Mouse (Mus musculus) kidney, postnatal 4 days (tissue): Measurements from ENCODE around the gene Gm5965.
"Not testable (repeated sequence)": the region's sequence is repeated elsewhere in the genome, so short reads cannot be mapped to it uniquely, and the experiment has no call there.

ENCODE experiments used
- DNase-seq, 2 experiments: peaks; one replicate each; pipeline ENCODE4 v3.0.0; 2021; ENCODE audit warnings: mixed read lengths in 2 of 2

The Gm5965 gene

DNA sequence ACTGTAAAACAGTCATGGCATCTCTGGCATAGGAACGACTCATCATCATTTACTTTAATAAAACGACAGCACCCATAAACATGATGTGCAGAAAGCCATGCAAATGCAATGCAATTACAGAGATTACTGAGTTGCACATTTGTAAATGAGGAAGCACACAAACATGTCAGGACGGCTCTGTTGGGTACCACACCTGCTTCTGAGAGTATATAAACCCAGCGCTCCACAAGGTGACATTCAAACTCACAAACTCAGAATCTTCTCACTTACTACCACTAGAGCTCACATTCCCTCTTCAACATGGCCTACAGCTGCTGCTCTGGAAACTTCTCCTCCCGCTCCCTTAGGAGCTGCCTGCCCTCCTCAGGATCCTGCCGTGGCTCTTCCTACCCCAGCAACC, at the start of gene Gm5965:
Gene Gm5965 (plus strand): TSS at position 301 of the 400 bp plus-strand sequence.
- no peak for DNase-seq

DNA sequence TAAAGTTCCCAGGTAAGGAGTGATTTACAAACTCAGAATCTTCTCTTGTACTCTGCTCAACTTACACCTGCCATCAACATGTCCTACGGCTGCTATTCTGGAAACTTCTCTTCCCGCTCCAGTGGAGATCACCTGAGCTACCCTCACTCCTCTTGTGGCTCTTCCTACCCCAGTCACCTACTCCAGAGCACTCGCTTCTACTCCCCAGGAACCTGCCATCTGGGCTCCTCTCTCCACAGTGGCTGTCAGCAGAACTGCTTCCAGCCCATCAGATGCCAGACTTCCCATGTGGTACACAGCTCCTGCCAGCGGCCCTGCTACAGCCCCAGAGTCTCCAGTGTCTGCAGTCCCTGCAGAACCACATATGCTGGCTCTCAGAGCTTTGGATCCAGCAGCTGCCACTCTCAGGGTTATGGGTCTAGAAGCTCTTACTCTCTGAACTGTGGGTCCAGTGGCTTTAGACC, 48.9 kb upstream of the Gm5965 start, which contains the start of gene Krtap13-1:
Gene Krtap13-1 (plus strand): TSS at position 51 of the 464 bp plus-strand sequence.
- no peak for DNase-seq

DNA sequence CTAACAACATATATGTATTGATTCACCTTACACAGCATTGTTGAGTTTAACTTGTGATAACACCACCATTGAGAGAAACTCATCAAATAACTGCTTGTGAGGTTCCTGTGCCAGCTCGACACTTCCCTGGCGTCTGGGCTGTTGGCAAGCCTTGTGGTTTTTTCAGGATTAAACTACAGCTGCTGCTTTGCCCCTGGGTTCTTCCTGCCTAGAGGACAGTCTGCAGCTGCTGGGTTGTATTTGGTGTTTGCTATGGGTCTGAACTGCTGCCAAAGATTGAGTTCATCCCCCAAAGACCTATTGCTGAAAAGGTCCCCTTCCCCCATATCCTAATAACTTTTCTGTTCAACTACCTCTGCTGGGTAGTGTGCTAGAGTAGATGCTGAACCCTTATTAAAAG, 42.3 kb upstream of the Gm5965 start:
- DNase-seq = no peak

DNA sequence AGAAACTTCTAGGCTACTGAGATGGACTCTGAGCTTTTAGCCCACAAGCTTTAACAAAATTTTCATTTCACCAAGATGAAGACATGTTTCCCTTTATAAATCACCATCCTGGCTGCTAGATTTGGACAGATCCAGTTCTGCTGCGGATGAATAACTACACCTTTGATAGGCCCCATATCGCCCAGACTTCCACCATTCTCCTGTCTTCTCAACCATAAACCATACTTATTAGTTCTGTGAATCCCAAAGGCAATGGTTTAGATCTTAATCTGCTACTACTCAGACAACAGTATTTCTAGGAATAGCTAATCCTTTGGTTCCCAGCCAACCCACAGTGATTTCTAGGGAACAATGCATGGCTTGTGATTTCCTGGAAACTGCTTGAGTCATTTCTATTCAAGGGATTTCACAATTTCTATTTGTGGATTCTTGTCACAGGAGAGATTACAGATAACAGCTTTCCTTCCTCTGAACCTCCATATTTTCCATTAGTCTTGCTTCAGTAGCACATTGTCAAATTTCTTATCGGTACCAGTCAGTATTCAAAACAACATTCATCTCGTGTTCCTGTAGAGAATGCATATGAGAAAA, 32.9 kb upstream of the Gm5965 start:
- no peak for DNase-seq

DNA sequence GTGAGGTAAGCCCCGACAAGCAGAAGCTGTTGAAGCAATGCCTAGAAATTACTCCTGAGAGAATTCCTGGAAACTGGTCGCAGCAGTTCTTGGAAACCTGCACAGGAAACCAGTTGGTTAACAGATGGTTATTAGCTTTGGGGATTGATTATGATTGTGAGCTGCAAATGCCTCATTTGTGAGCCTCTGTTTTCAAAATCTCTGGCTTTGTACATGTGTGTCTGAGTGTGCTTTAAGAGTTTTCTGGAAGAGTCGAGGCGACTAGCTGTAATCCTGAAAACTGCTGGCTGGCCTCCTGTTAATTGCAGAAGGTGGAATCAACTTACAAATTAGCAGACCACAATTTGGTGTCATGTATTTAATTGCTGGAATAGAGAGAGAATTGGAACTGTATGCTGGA, 29.8 kb upstream of the Gm5965 start:
- no peak for DNase-seq

DNA sequence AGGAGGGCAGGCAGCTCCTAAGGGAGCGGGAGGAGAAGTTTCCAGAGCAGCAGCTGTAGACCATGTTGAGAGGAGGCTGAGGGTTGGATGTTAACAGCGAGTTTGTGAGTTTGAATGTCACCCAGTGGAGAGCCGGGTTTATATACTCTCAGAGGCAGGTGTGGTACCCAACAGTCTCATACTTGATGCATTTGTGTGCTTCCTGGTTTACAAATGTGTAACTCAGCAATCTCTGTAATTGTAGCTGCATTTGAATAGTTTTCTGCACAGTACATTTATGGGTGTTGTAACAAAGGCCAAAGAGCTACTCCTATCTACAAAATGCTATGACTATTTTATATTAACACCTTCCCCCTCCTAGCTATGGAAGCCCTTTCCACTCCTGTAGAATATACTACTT, 26.2 kb upstream of the Gm5965 start, which contains the start of gene Krtap13:
Gene Krtap13 (minus strand): TSS at position 101 of the 400 bp plus-strand sequence.
- not testable (repeated sequence) for DNase-seq

DNA sequence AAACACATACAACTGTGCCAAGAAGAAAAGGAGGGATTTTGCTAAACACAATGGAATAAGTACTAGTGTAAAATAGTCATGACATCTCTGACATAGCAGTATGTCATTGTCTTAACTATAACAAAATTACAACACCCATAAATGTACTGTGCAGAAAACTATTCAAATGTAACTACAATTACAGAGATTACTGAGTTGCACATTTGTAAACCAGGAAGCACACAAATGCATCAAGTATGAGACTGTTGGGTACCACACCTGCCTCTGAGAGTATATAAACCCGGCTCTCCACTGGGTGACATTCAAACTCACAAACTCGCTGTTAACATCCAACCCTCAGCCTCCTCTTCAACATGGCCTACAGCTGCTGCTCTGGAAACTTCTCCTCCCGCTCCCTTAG, 19.1 kb upstream of the Gm5965 start, which contains the start of gene 2310034C09Rik:
Gene 2310034C09Rik (plus strand): TSS at position 301 of the 400 bp plus-strand sequence.
- not testable (repeated sequence) for DNase-seq

DNA sequence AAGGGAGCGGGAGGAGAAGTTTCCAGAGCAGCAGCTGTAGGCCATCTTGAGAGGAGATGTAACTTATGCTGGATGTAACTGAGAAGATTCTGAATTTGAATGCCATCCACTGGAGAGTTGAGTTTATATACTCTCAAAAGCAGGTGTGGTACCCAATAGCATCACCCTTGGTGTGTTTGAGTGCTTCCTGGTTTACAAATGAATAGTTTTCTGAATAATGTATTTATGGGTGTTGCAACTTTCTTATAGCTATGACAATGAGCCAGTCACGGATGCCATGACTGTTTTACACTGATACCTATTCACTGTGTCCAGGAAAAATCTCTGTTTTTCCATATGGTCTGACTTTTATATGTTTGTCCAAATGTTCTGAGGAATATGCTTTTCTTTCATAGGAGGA, 3.6 kb upstream of the Gm5965 start, which contains the start of gene 2310057N15Rik:
Gene 2310057N15Rik (minus strand): TSS at position 101 of the 400 bp plus-strand sequence.
- DNase-seq = no peak

DNA sequence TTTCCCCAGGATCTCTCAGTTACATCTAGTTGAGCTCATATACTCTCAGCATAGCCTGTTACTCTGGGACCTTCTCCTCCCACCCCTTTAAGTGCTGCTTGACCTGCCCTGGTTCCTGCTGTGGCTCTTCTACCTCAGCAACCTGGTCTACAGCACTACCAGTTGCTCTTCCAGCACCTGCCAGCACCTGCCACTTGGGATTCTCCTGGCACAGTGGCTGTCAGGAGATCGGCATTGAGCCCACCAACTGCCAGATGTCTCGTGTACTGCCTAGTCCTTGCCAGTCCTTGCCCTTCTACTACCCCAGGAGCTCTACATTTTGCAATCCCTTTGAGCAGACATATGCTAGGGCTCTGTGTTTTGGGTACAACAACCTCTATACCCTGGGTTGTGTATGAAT, 9.1 kb downstream of the Gm5965 start:
- no peak for DNase-seq

DNA sequence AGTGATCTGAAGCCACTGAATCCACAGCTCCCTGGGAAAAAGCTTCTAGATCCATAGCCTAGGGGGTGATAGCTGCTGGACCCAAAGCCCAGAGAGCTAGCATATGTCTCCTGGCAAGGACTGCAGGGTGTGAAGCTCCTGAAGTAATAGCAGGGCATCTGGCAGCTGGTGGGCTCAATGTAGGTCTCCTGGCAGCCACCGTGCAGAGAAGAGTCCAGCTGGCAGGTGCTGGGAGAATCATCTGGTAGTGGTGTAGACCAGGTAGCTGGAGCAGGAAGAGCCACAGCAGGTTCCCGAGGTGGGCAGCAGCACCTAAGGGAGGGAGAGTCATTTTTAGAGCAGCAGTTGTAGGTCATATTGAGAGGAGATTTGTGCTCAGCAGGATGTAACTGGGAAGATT, 34.1 kb downstream of the Gm5965 start, which contains the start of gene Gm20741:
Gene Gm20741 (minus strand): TSS at position 394 of the 400 bp plus-strand sequence.
- DNase-seq = no peak

DNA sequence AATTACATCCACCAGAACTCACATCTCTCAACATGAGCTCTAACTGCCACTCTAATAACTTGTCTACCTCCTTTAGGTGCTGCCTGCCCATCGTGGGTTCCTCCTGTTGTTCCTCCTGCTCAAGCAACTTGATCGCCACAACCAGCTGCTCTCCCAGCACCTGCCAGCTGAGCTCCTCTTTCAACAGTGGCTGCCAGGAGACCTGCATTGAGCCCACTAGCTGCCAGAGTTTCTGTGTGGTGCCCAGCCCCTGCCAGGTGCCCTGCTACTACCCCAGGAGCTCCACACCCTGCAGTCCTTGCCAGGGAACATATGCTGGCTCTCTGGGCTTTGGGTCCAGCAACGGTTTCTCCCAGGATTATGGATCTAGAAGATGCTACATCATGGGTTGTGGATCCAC, 42.4 kb downstream of the Gm5965 start, which contains the start of gene Krtap15:
Gene Krtap15 (plus strand): TSS at position 150 of the 400 bp plus-strand sequence.
- no peak for DNase-seq

DNA sequence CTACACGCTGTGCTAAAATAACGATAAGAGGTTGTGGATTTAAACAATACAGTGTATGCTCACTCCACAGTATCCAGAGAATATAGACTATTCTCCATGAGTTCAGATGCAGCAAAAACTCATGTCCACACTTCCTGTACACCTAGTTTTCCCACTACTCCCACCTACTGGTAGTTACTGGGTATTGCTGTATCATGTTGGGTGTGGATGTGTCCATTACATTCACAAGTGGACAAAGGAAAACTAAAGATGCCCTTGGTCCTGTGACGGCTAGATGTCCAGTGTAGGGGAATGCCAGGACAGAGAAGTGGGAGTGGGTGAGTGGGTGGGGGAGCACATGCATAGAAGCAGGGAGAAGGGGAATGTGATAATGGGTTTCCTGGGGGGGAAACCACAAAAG, 46.0 kb downstream of the Gm5965 start:
- no peak for DNase-seq

DNA sequence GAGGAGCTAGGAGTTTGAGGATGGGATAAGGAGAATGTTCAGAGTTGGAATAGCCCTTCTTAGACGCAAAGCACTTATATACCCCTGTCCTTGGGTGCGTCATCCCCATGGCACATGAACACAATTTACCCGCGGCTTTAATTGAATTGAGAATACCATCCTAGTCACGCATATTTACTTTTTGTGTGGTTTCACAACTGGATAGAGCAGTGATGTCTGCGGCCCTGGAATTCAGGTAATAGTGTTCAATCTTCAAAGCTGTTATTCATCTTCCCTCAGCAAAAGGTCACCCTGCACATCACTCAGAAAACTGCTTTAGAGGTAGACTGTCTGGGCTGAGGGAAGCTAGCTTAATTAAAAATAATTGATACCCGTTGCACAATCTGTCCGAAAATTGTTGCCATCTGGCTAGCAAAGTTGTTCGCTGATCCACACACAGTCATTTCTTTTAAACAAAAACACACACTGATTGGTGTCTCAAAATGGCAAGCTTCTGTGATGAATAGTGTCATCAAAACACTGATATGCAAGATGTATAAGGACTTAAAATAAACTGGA, 48.5 kb downstream of the Gm5965 start, which contains the start of gene Krtap14:
Gene Krtap14 (minus strand): TSS at position 51 of the 558 bp plus-strand sequence.
- DNase-seq = no peak

DNA sequence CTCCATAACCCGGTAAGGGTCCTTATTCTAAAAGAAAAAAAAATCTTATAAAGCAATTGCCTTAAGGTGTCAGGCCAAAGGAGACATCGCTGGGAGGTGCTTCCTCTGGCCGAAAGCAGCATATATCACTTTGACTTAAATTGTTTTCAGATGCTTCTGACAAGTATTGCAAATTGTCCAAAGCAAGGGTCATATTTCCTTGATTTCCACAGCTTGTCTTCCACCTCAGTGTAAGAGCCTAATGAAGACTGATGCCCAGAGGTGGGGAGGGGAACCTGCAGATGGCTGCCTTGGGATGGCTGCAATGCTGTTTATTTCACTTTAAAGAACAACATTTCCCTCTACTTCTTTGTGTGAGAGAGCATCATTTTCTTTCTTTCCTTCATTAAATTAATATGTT, 49.3 kb downstream of the Gm5965 start:
- DNase-seq = no peak
